Mouse (Mus musculus) lung, adult 2 months (tissue): ENCODE measurements around the gene Cdk14.

Source experiments
- CTCF ChIP-seq: fragments of 200-500 bp; IDR thresholded peaks from 2 replicates; pipeline ENCODE4 v1.5.1; 2011; ENCODE audit warnings: mild to moderate bottlenecking, low read length, control low read depth; ENCODE audit not compliant: insufficient read depth
- POLR2A ChIP-seq: fragments of 200-500 bp; IDR thresholded peaks from 2 replicates; pipeline ENCODE4 v1.6.1; 2011; ENCODE audit warnings: low read depth, mild to moderate bottlenecking, control low read depth, low read length, borderline replicate concordance; ENCODE audit errors: extremely low read depth

DNA sequence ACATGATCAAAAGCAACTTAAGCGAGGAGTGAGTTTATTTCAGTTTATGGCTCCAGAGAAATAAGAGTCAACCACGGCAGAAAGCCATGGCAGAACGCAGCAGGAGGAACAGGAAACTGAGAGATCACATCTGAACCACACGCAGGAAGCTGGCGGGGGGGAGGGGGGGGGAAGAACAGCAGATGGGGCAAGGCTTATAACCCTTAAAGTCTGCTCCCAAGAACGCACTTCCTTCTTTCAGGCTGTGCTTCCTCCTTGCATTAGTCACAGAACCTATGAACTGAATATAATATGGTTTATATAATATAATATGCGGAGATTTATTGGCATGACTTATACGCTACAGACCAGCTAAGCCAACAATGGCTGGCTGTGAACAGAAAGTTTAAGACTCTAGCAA is 86.2 kb downstream of the Cdk14 start:
- TF ChIP-seq POLR2A (no peak), CTCF (no peak)
